Mouse (Mus musculus) CH12.LX (cell line): ENCODE data around the gene Casp9. TPM values are rescaled to one million over a fixed set of nuclear protein-coding genes. Genes with fewer than 3 reads are reported as not detected.

Experiments used
- DNase-seq: peaks from one replicate; pipeline ENCODE4 v3.0.0-alpha.2; 2013; ENCODE audit errors: extremely low read depth
- H3K27ac ChIP-seq: 2 replicates; pipeline ENCODE4 v1.5.1; 2012; ENCODE audit warnings: low read depth, mild to moderate bottlenecking, control low read depth, moderate library complexity; ENCODE audit not compliant: insufficient read depth
- H3K27me3 ChIP-seq: replicated peaks from 2 replicates; pipeline ENCODE3; 2012; ENCODE audit warnings: inconsistent platforms
- H3K36me3 ChIP-seq, 2 experiments: replicated peaks in 1 of 2; 2 replicates each; pipeline versions ENCODE3 to v1.6.1; 2012; ENCODE audit warnings: inconsistent platforms in 1 of 2, low read length in 1 of 2, mild to moderate bottlenecking in 1 of 2, mixed read lengths in 1 of 2, moderate library complexity in 1 of 2; ENCODE audit not compliant: control insufficient read depth in 1 of 2, insufficient read depth in 1 of 2
- H3K4me1 ChIP-seq, 2 experiments: 2 replicates each; pipeline ENCODE4 v1.6.1; 2012; ENCODE audit warnings: inconsistent platforms in 1 of 2, moderate library complexity in 1 of 2; ENCODE audit not compliant: insufficient read depth in 2 of 2, control insufficient read depth in 1 of 2
- H3K4me2 ChIP-seq: 2 replicates; pipeline ENCODE4 v1.6.1; 2012; ENCODE audit warnings: low read depth, mild to moderate bottlenecking, control low read depth; ENCODE audit not compliant: poor library complexity, insufficient read depth, severe bottlenecking
- H3K4me3 ChIP-seq, 3 experiments: fragments of 150-350 bp in 1 of 3; sonication (generic) in 1 of 3; replicated peaks in 1 of 3; 2 replicates each; pipeline versions ENCODE3 to v1.5.1; 2011 to 2012; ENCODE audit warnings: low read depth in 2 of 3, low read length in 2 of 3, mild to moderate bottlenecking in 2 of 3, moderate library complexity in 2 of 3, control low read depth in 1 of 3, improper control_type of control experiment in 1 of 3, inconsistent platforms in 1 of 3, mixed read lengths in 1 of 3; ENCODE audit not compliant: poor library complexity in 1 of 3
- H3K79me2 ChIP-seq: replicated peaks from 2 replicates; pipeline ENCODE4 v1.6.1; 2012; ENCODE audit warnings: mild to moderate bottlenecking, moderate library complexity; ENCODE audit not compliant: control insufficient read depth, poor library complexity, insufficient read depth, severe bottlenecking; ENCODE audit errors: extremely low read depth
- H3K9ac ChIP-seq: 2 replicates; pipeline ENCODE4 v1.6.1; 2012; ENCODE audit warnings: low read depth, mild to moderate bottlenecking, control low read depth, moderate library complexity; ENCODE audit not compliant: insufficient read depth
- H3K9me3 ChIP-seq: replicated peaks from 2 replicates; pipeline ENCODE3; 2012; ENCODE audit warnings: low read length, inconsistent platforms, mixed read lengths
- CHD2 ChIP-seq: IDR thresholded peaks from 2 replicates; pipeline ENCODE4 v1.6.1; 2011; ENCODE audit warnings: low read length, improper control_type of control experiment
- CTCF ChIP-seq, 2 experiments: IDR thresholded peaks in 1 of 2; conservative IDR thresholded peaks in 1 of 2; 2 replicates each; pipeline ENCODE4 v1.5.1; 2011 to 2012; ENCODE audit warnings: low read depth in 2 of 2, low read length in 2 of 2, improper control_type of control experiment in 1 of 2, inconsistent platforms in 1 of 2, mild to moderate bottlenecking in 1 of 2, moderate library complexity in 1 of 2
- ELF1 ChIP-seq: IDR thresholded peaks from 2 replicates; pipeline ENCODE4 v1.6.1; 2014; ENCODE audit warnings: low read depth, mild to moderate bottlenecking, inconsistent platforms, low read length, improper control_type of control experiment
- ETS1 ChIP-seq: conservative IDR thresholded peaks from 2 replicates; pipeline ENCODE4 v1.6.1; 2012; ENCODE audit warnings: low read depth, mild to moderate bottlenecking, inconsistent platforms, low read length, improper control_type of control experiment, moderate library complexity
- GABPA ChIP-seq: IDR thresholded peaks from 2 replicates; pipeline ENCODE4 v1.6.1; 2012; ENCODE audit warnings: low read depth, low read length, improper control_type of control experiment, inconsistent platforms; ENCODE audit not compliant: insufficient replicate concordance
- IRF4 ChIP-seq: IDR thresholded peaks from 2 replicates; pipeline ENCODE4 v1.6.1; 2014; ENCODE audit warnings: low read depth, mild to moderate bottlenecking, inconsistent platforms, low read length, improper control_type of control experiment
- KAT2A ChIP-seq: IDR thresholded peaks from 2 replicates; pipeline ENCODE4 v1.6.1; 2012; ENCODE audit warnings: low read length, improper control_type of control experiment, inconsistent platforms; ENCODE audit not compliant: insufficient replicate concordance
- MAFK ChIP-seq: IDR thresholded peaks from 2 replicates; pipeline ENCODE4 v1.6.1; 2011; ENCODE audit warnings: low read length, improper control_type of control experiment; ENCODE audit not compliant: insufficient replicate concordance
- MYC ChIP-seq: IDR thresholded peaks from 2 replicates; pipeline ENCODE4 v1.6.1; 2011; ENCODE audit warnings: low read depth, mild to moderate bottlenecking, improper control_type of control experiment, low read length
- PAX5 ChIP-seq: IDR thresholded peaks from 2 replicates; pipeline ENCODE4 v1.6.1; 2012; ENCODE audit warnings: low read length, inconsistent platforms, mixed read lengths
- POLR2A ChIP-seq: IDR thresholded peaks from 2 replicates; pipeline ENCODE4 v1.6.1; 2011; ENCODE audit warnings: low read depth, mild to moderate bottlenecking, improper control_type of control experiment, low read length
- POLR2AphosphoS2 ChIP-seq: IDR thresholded peaks from 2 replicates; pipeline ENCODE4 v1.6.1; 2011; ENCODE audit warnings: low read depth, low read length, improper control_type of control experiment
- RAD21 ChIP-seq: IDR thresholded peaks from 2 replicates; pipeline ENCODE4 v1.6.1; 2011; ENCODE audit warnings: low read depth, mild to moderate bottlenecking, low read length, improper control_type of control experiment, moderate library complexity
- SMC3 ChIP-seq: IDR thresholded peaks from 2 replicates; pipeline ENCODE4 v1.6.1; 2011; ENCODE audit warnings: low read depth, low read length, improper control_type of control experiment
- TBP ChIP-seq: conservative IDR thresholded peaks from 2 replicates; pipeline ENCODE4 v1.6.1; 2011; ENCODE audit warnings: low read depth, low read length, improper control_type of control experiment
- UBTF ChIP-seq: IDR thresholded peaks from 2 replicates; pipeline ENCODE4 v1.6.1; 2012; ENCODE audit warnings: low read depth, mild to moderate bottlenecking, inconsistent platforms, low read length, improper control_type of control experiment, moderate library complexity
- USF1 ChIP-seq: IDR thresholded peaks from 2 replicates; pipeline ENCODE4 v1.6.1; 2014; ENCODE audit warnings: low read depth, mild to moderate bottlenecking, inconsistent platforms, low read length, improper control_type of control experiment
- USF2 ChIP-seq: conservative IDR thresholded peaks from 2 replicates; pipeline ENCODE4 v1.6.1; 2011; ENCODE audit warnings: low read depth, low read length, improper control_type of control experiment
- ZKSCAN1 ChIP-seq: IDR thresholded peaks from 2 replicates; pipeline ENCODE4 v1.6.1; 2012; ENCODE audit warnings: low read depth, inconsistent platforms, low read length, improper control_type of control experiment, borderline replicate concordance
- ZMIZ1 ChIP-seq: IDR thresholded peaks from 2 replicates; pipeline ENCODE4 v1.6.1; 2012; ENCODE audit warnings: low read depth, mild to moderate bottlenecking, inconsistent platforms, low read length, improper control_type of control experiment
- dilution Hi-C: fragments of 300-500 bp; cut with MboI; formaldehyde crosslinking; loops from 2 replicates; pipeline ENCODE4 v1.14.3; 2020; ENCODE audit warnings: low sequenced_read_pairs; ENCODE audit not compliant: extremely low pct_unique_long_range_greater_than_20kb, extremely low pct_ligation_motif_present
- in situ Hi-C: fragments of 300-500 bp; cut with MboI; formaldehyde crosslinking; loops from 3 replicates; pipeline ENCODE4 v1.14.3; 2019; ENCODE audit warnings: low sequenced_read_pairs, low pct_ligation_motif_present, low pct_unique_long_range_greater_than_20kb, mixed read lengths
- polyA plus RNA-seq: library from polyadenylated mRNA; unstranded; fragments of >175 nt; gene quantifications from 2 replicates; pipeline ENCODE4 v1.2.1, GENCODE M21; 2012; ENCODE audit warnings: low read depth; ENCODE audit not compliant: insufficient read length
- total RNA-seq, 2 experiments: library from RNA; depleted of rRNA; stranded (reverse); fragments of 300-350 nt in 1 of 2; fragments of >200 nt in 1 of 2; gene quantifications; 2 replicates each; pipeline ENCODE4 v1.2.3; 2012 to 2014

The Casp9 gene
- total and polyA plus RNA-seq, 3 experiments, result 5.2 to 15.3 (median 14.5) TPM

DNA sequence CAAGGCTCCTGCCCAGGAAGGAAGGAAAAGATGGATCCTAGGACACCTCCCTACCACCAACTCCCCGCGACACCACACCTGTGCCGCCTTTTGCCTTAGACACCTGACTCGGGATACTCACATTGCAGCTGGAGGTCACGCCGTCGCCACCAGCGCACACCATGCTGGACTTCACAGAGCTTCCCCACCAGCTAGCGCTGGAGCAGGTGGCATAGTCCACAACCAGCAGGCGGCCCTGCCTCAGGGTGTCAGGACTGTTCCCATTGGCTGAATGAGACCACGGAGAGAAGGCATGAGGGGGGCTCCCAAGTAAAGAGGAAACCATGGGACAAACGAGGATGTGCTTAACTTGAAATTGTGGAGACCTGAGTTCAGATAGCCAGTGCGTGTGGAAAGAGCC lies 25.4 kb downstream of the Casp9 start:
- no peak overlapping the region for H3K9ac ChIP-seq
- peaks cover 4 to 21% of the 10 kb centered on the region in 2 experiments for H3K36me3 ChIP-seq
- no peaks in the 10 kb centered on the region for H3K79me2 ChIP-seq
- peaks cover 0 to 3% of the 10 kb centered on the region in 2 experiments; a peak in 1 of 4 replicates for H3K4me1 ChIP-seq
- in situ Hi-C loops, result no loop called here
- no peaks in the 10 kb centered on the region for H3K27me3 ChIP-seq
- no peaks in the 10 kb centered on the region for H3K9me3 ChIP-seq
- dilution Hi-C loops, result no loop called here
- DNase-seq, result no peak
- no peak overlapping the region for H3K4me3 ChIP-seq
- TF ChIP-seq USF2 (no peak), CTCF (conservative IDR thresholded peaks at IDR 0.05 in 1 of 2, IDR thresholded peaks at IDR 0.05 in 1 of 2; ENCODE audit: low read depth in 2 of 2, low read length in 2 of 2) (no peak), UBTF (no peak), ETS1 (no peak), RAD21 (no peak), KAT2A (no peak), ZMIZ1 (no peak), MAFK (no peak), ELF1 (no peak), MYC (no peak), IRF4 (no peak), POLR2A (no peak), CHD2 (no peak), USF1 (no peak), TBP (no peak), GABPA (no peak), POLR2AphosphoS2 (no peak), ZKSCAN1 (no peak), PAX5 (no peak), SMC3 (no peak)
- no peak overlapping the region for H3K27ac ChIP-seq
- no peak overlapping the region for H3K4me2 ChIP-seq

- in situ Hi-C loops, result no loop called here
- H3K4me2 ChIP-seq, result no peak overlapping the region
- dilution Hi-C loops, result no loop called here
- peaks cover 0 to 3% of the 10 kb centered on the region in 2 experiments; a peak in 1 of 4 replicates for H3K4me1 ChIP-seq
- TF ChIP-seq TBP, result no peak
- H3K27me3 ChIP-seq, result no peaks in the 10 kb centered on the region
- H3K9ac ChIP-seq, result no peak overlapping the region
- no peak overlapping the region for H3K27ac ChIP-seq
- H3K79me2 ChIP-seq, result no peaks in the 10 kb centered on the region
- no peak for DNase-seq
- peaks cover 4 to 18% of the 10 kb centered on the region in 2 experiments for H3K36me3 ChIP-seq
- H3K4me3 ChIP-seq, result no peak overlapping the region
- no peaks in the 10 kb centered on the region for H3K9me3 ChIP-seq
Observed at GRCm38 (mm10) chr4:141819316-141819715, 25.9 kb downstream of the Casp9 start.
